Mouse (Mus musculus) WW6 (cell line): ENCODE data around the gene Speer4b.
A peak's percentile ranks its signal among the peaks of the same experiment; 100 is the strongest.
"Not testable (repeated sequence)": the region's sequence is repeated elsewhere in the genome, so short reads cannot be mapped to it uniquely, and the experiment has no call there.

Source experiments
- DNase-seq: peaks from one replicate; pipeline ENCODE4 v3.0.0-alpha.2; 2013; ENCODE audit warnings: low read depth, low spot score

Gene Speer4b

GRCm38 (mm10) chr5:27501338-27501737 lies at the start of gene Speer4b:
Gene Speer4b, minus strand, starts transcription at chr5:27501438.
- DNase-seq: not testable (repeated sequence)

- DNase-seq: no peak
Measured at GRCm38 (mm10) chr5:27549291-27549690, 48.1 kb upstream of the Speer4b start.

- peak; percentile 39 for DNase-seq
Measured at GRCm38 (mm10) chr5:27544816-27545270, 43.6 kb upstream of the Speer4b start.

- DNase-seq: no peak
Measured at GRCm38 (mm10) chr5:27526906-27527305, 25.7 kb upstream of the Speer4b start.

- no peak for DNase-seq
Measured at GRCm38 (mm10) chr5:27518716-27519115, 17.5 kb upstream of the Speer4b start.

- DNase-seq: no peak
Measured at GRCm38 (mm10) chr5:27490942-27491341, 10.3 kb downstream of the Speer4b start.

- DNase-seq: no peak
Measured at GRCm38 (mm10) chr5:27486138-27486537, 15.1 kb downstream of the Speer4b start.

- no peak for DNase-seq
Measured at GRCm38 (mm10) chr5:27481706-27482105, 19.5 kb downstream of the Speer4b start.

GRCm38 (mm10) chr5:27474964-27475465 lies 26.2 kb downstream of the Speer4b start:
- no peak for DNase-seq

GRCm38 (mm10) chr5:27457686-27458085 lies 43.6 kb downstream of the Speer4b start:
- DNase-seq: no peak

- DNase-seq: no peak
Measured at GRCm38 (mm10) chr5:27456981-27457380, 44.3 kb downstream of the Speer4b start.

GRCm38 (mm10) chr5:27454386-27454785 lies 46.9 kb downstream of the Speer4b start:
- peak; percentile 13 for DNase-seq

- DNase-seq: no peak
Measured at GRCm38 (mm10) chr5:27453201-27453845, 47.9 kb downstream of the Speer4b start.
